Mouse (Mus musculus) kidney, postnatal 36 days (tissue): ENCODE data around the gene Gabrg3.

ENCODE experiments used
- DNase-seq, 2 experiments: peaks; one replicate each; pipeline ENCODE4 v3.0.0; 2021 to 2022; ENCODE audit warnings: mixed read lengths in 2 of 2

Gabrg3 gene

GRCm38 (mm10) chr7:57386517-57387340, at the start of gene Gabrg3:
TSS of gene Gabrg3 (minus strand) at chr7:57387188.
- peak in 1 of 2 experiments; percentile 8 for DNase-seq

DNA sequence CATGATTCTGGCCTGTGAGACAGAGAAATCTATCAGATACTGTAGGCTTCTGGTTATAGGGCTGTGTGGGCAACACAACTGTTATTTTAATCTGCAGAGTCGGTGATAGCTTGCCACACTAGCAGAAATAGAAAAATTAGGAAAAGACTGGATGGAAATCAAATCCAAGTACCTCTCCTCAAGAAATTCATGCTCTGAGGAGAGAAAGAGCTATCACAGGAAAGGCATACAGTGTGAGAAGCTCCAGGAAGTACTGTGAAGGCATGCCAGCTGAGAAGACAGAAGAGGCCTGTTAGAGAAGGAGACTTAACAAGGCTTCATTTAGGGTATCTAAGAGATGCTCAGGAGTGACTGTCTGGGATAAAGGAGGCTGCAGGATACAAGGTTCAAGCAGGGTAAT, 35.7 kb upstream of the Gabrg3 start:
- DNase-seq: no peak

- no peak for DNase-seq
Measured at GRCm38 (mm10) chr7:57421044-57421443, 34.1 kb upstream of the Gabrg3 start.

DNA sequence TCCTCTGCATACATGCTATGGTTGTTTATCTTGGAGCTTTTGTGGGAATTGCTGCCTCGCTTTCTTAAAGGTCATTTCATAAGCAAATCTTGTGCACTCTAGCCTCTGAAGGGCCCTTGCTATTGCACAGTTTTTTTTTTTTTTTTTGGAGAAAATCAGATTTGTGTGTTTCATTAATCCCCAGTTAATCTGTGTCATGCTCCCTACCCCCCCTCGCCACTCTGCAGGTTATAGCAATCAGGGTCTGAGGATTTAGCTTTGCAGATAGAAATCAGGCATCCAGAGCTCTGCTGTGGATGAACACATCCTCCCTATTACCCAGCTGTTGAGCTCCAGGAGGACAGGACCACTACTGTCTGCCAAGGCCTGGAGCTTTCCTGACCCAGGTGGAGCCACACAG, 32.4 kb upstream of the Gabrg3 start, which contains the start of gene Gabrb3:
Gene Gabrb3 (plus strand): TSS at position 301 of the 400 bp plus-strand sequence.
- no peak for DNase-seq

- DNase-seq: no peak
Measured at GRCm38 (mm10) chr7:57412896-57413295, 25.9 kb upstream of the Gabrg3 start.

DNA sequence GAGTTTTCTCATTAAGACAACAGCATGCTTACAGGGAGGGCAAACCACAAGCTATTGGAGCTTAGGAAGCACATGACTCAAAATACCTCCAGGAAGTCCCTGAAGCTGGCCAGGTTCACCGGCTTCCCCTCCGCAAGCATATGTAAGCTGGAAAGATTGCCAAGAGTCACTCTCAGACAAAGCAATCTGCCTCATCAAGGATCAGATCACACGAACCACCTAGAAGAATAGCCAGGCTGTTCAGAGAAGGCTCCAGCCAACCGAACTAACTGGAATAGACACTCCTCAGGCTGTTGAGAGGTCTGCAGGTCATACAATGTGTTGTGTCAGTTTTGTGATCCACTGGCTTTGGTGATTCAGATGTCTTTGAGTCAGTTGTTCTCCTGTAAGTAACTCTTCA, 24.2 kb upstream of the Gabrg3 start:
- DNase-seq: no peak

DNA sequence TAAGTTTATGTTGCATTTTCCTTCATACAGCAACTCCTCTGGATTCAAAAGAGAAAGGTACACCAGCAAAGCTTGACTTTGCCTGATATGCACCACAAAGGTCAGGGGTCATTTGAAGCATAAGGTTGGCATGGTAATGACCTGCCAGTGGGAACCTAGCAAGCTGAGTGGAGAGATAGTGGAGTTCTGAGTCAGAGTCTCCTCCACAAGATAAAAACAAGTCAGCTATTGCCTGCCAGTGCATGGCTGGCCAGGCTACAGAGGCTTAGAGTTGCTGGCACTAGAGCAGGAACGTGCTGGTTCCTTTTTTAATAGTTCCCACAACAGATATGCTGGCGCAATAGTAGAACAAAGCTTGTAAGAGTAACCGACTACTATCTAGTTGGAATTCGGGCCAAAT, 6.6 kb upstream of the Gabrg3 start:
- DNase-seq: no peak

DNA sequence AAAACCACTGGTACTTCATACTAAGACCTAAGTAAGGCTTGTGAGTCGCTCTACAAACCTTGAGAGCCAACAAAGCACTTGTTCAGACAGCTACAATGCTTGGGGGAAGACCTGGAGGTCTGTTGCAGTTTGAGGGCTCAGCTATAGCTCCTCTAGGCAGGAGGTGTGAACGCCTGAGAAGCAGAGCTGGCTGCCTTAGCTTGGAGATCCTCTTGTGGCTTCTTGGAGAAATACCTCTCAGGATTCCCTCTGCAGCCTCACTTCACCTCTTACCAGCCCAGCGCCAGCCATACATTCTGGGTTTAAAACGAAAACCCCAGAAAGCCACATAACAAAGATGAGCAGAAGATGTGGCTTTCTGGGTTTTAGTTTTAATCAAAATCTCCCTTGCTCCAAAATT, 3.1 kb upstream of the Gabrg3 start:
- no peak for DNase-seq

DNA sequence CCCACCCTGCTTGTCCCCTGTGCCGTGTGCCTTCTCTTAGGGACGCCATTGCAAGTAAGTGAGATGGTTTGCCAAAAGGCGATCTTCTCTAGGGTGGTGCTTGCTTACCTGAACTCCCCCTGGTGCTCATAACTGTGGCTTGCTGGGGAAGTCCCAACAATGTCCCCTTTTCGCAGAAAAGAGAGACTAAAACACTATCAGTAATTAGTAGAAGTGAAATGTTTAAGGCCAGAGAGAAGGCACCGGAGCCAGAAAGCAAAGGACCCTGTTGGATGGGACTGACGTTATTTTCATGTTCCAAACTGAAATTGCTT, 310 bp upstream of the Gabrg3 start:
- DNase-seq: no peak

GRCm38 (mm10) chr7:57384112-57384511, 2.9 kb downstream of the Gabrg3 start:
- peak; percentile 12 to 25 for DNase-seq

DNA sequence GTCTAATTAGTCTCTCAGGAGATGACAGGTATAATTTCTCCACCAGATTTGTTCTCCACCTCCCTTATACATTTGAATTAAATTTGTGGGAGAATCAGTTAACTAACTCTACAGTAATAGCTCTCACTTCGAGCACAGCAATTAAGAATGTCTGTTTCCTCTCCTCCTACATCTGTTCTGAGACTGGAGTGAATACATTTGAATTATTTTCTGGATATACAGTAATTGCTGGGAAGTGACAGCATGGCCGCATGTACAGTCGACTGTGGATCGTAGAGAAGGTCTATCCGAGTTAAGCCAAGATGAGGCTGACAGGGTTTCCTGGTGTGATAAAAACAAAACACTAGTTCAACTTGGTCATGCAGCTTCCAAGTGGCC, 21.0 kb downstream of the Gabrg3 start:
- DNase-seq: no peak

GRCm38 (mm10) chr7:57365134-57366012, 21.6 kb downstream of the Gabrg3 start:
- DNase-seq: no peak

- DNase-seq: no peak
Measured at GRCm38 (mm10) chr7:57363812-57364211, 23.2 kb downstream of the Gabrg3 start.

DNA sequence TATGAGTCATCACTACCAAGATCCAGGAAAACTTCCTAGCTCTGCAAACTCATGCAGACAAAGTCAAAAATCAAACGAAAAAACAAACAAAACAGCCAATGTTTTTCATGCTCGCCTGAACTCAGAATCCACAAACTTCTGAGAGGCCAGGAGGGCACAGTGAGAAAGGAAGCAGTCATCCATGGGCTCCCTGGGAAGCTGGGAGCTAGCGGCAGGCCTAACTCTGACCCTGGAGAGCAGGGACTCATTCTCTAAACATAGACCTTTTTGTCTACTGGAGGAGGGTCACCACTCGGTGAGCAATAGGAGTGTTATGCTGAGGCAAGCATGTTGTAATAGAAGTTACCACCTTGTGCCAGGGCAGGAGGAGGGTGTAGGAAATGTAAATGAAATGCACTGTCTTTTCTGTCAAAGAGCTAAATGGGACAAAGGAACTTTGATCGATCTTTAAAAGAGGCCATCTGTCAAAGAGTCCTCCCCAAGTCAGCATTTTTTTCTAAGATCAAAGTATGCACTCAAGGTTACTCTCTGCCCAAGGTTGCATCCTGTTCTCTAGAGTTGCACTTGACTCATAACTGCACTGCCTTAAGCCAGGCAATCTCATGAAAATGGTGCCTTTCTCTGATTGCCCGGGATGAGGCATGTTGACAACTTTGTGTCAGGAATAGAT, 29.0 kb downstream of the Gabrg3 start:
- peak; percentile 19 to 21 for DNase-seq

DNA sequence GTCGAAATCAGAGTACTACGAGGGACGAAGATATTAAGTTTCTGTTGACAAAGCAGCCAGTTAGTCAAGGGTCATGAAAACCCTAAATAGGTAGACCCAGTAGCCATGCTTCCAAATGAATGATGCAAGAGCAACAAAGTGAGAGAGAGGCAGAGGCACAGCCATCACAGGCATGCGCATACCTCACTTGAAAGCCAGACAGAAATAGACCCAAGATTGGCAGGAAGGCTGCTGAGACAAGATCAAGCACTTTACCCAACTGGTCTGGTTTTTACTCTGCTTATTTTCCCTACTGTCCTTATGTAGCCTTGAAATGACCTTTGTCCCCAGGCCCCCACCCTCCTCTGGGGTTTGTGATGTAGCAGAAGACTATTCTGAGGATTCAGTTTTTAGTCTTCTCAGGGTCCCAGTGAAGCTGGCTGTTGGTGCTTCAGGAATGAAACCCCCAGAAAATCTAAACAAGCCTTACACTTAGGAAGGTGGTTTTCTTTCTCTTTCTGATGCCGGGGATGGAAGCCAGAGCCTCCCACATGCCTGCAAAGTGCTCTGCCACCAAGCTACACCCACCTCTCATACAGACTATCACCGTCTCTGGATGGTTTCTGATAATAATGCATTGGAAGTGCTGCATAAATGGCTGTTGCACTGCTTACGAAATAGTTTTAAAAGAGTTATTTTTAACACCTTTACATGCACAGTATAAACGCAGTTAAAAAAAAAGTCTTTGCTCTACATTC, 30.3 kb downstream of the Gabrg3 start:
- DNase-seq: no peak

DNA sequence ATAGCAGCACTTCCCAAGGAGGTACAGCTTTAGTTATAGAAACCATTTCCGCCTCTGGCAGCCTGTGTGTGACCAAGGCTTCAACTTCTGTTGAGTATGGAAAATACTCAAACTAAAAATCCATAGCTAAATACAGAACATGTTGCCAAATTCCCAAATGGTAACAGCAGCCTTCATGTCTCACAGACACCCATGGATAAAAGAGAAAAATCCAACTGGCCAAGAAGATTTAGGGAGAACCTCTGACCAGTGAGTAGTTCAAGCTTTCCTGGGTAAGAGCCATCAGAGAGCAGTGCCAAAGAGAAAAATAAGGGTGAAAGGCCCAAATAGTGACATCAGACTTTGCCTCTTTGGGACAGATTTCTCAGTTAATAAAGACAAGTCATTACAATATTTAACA, 38.2 kb downstream of the Gabrg3 start:
- DNase-seq: no peak

GRCm38 (mm10) chr7:57341910-57342309, 45.1 kb downstream of the Gabrg3 start:
- DNase-seq: peak in 1 of 2 experiments; percentile 19

- DNase-seq: no peak
Measured at GRCm38 (mm10) chr7:57331211-57331610, 55.8 kb downstream of the Gabrg3 start.

DNA sequence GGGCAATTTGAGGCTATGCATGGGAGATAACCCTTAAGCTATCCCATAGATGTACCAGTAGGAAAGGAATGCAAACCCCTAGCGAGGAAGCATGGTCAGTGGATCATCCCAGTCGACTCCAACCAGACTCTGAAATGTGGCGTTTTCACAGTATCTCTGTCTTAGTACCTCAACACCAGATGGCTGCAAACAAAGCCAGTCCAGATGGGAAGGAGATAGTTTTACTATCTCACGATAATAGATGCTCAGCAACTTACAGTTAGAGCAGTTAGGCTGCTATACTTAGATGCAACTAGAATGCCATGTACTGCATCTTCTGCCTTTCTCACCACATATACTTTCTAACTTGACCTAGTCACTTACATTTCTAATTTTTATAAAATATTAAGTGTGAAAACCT, 56.7 kb downstream of the Gabrg3 start:
- no peak for DNase-seq

GRCm38 (mm10) chr7:57324473-57324872, 62.5 kb downstream of the Gabrg3 start:
- DNase-seq: no peak

GRCm38 (mm10) chr7:57322086-57322485, 64.9 kb downstream of the Gabrg3 start:
- DNase-seq: no peak

GRCm38 (mm10) chr7:57314971-57315370, 72.0 kb downstream of the Gabrg3 start:
- DNase-seq: no peak

- no peak for DNase-seq
Measured at GRCm38 (mm10) chr7:57312018-57312417, 75.0 kb downstream of the Gabrg3 start.
